Mouse (Mus musculus): ENCODE results near the gene Ank2. TPM values are rescaled to one million over a fixed set of nuclear protein-coding genes. Genes with fewer than 3 reads are reported as not detected.
"Not testable (repeated sequence)": the region's sequence is repeated elsewhere in the genome, so short reads cannot be mapped to it uniquely, and the experiment has no call there.

Ank2 gene
- polyA plus RNA-seq, 1 experiment from 2014 or later, result 47.1 TPM

GRCm38 (mm10) chr3:127515251-127515650 lies 16.1 kb upstream of the Ank2 start:
- ATAC-seq (ENCODE audit: insufficient number of reproducible peaks, insufficient read depth, low FRiP score, low TSS enrichment), result no peak
- no peaks in the 10 kb centered on the region for H3K27me3 ChIP-seq
- H3K27ac ChIP-seq, result no peak overlapping the region
- H3K4me1 ChIP-seq, result no peaks in the 10 kb centered on the region
- no peaks in the 10 kb centered on the region for H3K9me3 ChIP-seq
- WGBS, result 88% methylated on average over 1 of the region's 1 CpGs
- H3K36me3 ChIP-seq, result no peaks in the 10 kb centered on the region
- H3K9ac ChIP-seq, result no peak overlapping the region
- no peak overlapping the region for H3K4me3 ChIP-seq
- no peak overlapping the region for H3K4me2 ChIP-seq (replicated peaks)

GRCm38 (mm10) chr3:127513699-127514098 lies 14.5 kb upstream of the Ank2 start:
- Histone ChIP-seq H3K4me3 (no peak overlapping the region), H3K9me3 (no peaks in the 10 kb centered on the region), H3K4me1 (no peaks in the 10 kb centered on the region), H3K4me2 (replicated peaks) (no peak overlapping the region), H3K36me3 (no peaks in the 10 kb centered on the region), H3K27me3 (no peaks in the 10 kb centered on the region), H3K27ac (no peak overlapping the region), H3K9ac (no peak overlapping the region)
- ATAC-seq (ENCODE audit: insufficient number of reproducible peaks, insufficient read depth, low FRiP score, low TSS enrichment), result no peak
- 74% methylated on average over 2 of the region's 2 CpGs for WGBS

- Histone ChIP-seq H3K4me3 (no peak overlapping the region), H3K4me2 (replicated peaks) (no peak overlapping the region), H3K36me3 (no peaks in the 10 kb centered on the region), H3K27ac (no peak overlapping the region), H3K27me3 (no peaks in the 10 kb centered on the region), H3K4me1 (no peaks in the 10 kb centered on the region), H3K9me3 (no peaks in the 10 kb centered on the region), H3K9ac (no peak overlapping the region)
- no peak for ATAC-seq (ENCODE audit: insufficient number of reproducible peaks, insufficient read depth, low FRiP score, low TSS enrichment)
- WGBS, result 75% methylated on average over 15 of the region's 15 CpGs
Observed at GRCm38 (mm10) chr3:127512794-127513335, 13.7 kb upstream of the Ank2 start.

GRCm38 (mm10) chr3:127511786-127512746 lies 12.9 kb upstream of the Ank2 start:
- WGBS, result 84% methylated on average over 12 of the region's 12 CpGs
- ATAC-seq (ENCODE audit: insufficient number of reproducible peaks, insufficient read depth, low FRiP score, low TSS enrichment), result no peak
- H3K4me1 ChIP-seq, result no peaks in the 10 kb centered on the region
- H3K9me3 ChIP-seq, result no peaks in the 10 kb centered on the region
- no peak overlapping the region for H3K27ac ChIP-seq
- H3K4me3 ChIP-seq, result no peak overlapping the region
- no peak overlapping the region for H3K9ac ChIP-seq
- no peak overlapping the region for H3K4me2 ChIP-seq (replicated peaks)
- no peaks in the 10 kb centered on the region for H3K36me3 ChIP-seq
- H3K27me3 ChIP-seq, result no peaks in the 10 kb centered on the region

GRCm38 (mm10) chr3:127507878-127508783 lies 9.0 kb upstream of the Ank2 start:
- no peak overlapping the region for H3K4me2 ChIP-seq (replicated peaks)
- ATAC-seq (ENCODE audit: insufficient number of reproducible peaks, insufficient read depth, low FRiP score, low TSS enrichment), result no peak
- H3K9me3 ChIP-seq, result no peaks in the 10 kb centered on the region
- no peak overlapping the region for H3K4me3 ChIP-seq
- no peak overlapping the region for H3K9ac ChIP-seq
- no peak overlapping the region for H3K27ac ChIP-seq
- no peaks in the 10 kb centered on the region for H3K4me1 ChIP-seq
- no peaks in the 10 kb centered on the region for H3K36me3 ChIP-seq
- H3K27me3 ChIP-seq, result no peaks in the 10 kb centered on the region
- 75% methylated on average over 15 of the region's 15 CpGs for WGBS

DNA sequence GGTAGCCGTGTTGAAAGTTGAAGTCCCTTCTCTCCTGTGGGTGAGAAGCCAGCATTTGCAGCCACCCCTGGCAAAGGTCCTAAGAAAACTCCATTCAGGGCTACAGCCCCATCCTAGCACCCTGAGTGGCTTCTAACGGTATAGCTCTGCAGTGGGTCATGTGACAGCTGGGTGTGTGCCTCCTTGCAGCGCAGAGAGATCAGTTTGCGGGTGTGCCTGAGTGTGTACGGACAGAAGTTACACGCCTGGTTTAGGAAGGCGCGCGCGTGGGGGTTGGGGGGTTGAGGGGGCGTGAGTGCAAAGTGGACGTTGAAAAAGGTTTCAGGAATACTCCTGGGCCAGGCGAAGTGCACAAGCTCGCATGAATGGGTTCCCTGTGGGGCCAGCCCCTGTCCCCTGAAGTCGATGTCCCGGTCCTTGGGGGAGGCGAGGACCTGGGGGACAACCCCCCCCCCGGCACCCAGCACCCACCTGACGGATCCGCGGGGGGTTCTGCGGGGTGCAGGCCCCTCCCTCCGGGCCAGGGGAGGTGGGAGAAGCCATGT lies 881 bp downstream of the Ank2 start:
- Histone ChIP-seq H3K4me3 (peak overlapping the region; percentile 62), H3K27ac (no peak overlapping the region), H3K27me3 (peaks cover 27% of the 10 kb centered on the region), H3K4me1 (peaks cover 11% of the 10 kb centered on the region; the same call in 1 of the 2 replicates), H3K4me2 (replicated peaks) (peak overlapping the region; percentile 100), H3K36me3 (no peaks in the 10 kb centered on the region), H3K9ac (peak overlapping the region; percentile 64), H3K9me3 (no peaks in the 10 kb centered on the region)
- 2% methylated on average over 23 of the region's 23 CpGs for WGBS
- peak; percentile 83 for ATAC-seq (ENCODE audit: insufficient number of reproducible peaks, insufficient read depth, low FRiP score, low TSS enrichment)

DNA sequence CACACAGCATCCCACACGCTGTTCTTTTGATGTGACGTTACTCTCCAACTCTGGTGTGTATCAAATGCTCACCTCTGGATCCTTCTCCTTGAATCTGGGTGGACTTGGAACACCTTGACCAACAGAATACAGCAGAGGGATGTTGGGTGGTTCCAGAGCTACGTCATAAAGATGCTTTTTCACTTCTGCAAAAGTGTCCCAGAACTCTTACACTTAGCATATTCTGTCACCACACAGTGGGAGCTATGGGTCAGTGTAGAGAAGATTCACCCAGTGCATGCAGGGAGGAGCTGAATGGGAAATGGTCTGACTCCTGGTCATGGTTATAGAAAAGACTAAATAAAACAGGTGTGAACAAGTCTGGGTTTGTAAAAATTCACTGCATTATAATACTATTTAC lies 6.5 kb downstream of the Ank2 start:
- H3K27me3 ChIP-seq, result peaks cover 3% of the 10 kb centered on the region
- no peaks in the 10 kb centered on the region for H3K36me3 ChIP-seq
- H3K4me1 ChIP-seq, result no peaks in the 10 kb centered on the region
- H3K9me3 ChIP-seq, result no peaks in the 10 kb centered on the region
- 83% methylated on average over 3 of the region's 3 CpGs for WGBS
- H3K9ac ChIP-seq, result no peak overlapping the region
- no peak for ATAC-seq (ENCODE audit: insufficient number of reproducible peaks, insufficient read depth, low FRiP score, low TSS enrichment)
- no peak overlapping the region for H3K4me2 ChIP-seq (replicated peaks)
- H3K4me3 ChIP-seq, result no peak overlapping the region
- H3K27ac ChIP-seq, result no peak overlapping the region

DNA sequence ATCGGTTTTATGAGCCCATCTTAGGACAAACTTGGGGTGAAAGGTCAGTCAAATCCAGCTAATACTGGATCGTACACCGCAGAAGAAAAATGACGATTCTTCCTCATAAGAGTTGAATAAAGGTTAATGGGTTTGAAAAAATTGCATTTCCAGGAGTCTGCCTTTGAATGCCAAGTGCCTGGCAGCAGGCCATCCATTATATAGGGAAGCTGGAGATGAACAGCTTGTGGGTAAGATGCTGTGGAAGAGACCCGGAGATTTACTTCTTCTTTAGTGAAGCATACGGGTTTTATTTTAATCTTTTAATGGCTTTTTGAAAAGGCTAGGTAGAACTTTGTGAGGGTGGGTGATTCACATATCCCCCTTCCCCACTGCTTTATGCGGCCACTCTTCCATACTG lies 11.8 kb downstream of the Ank2 start:
- ATAC-seq (ENCODE audit: insufficient number of reproducible peaks, insufficient read depth, low FRiP score, low TSS enrichment), result no peak
- WGBS, result 87% methylated on average over 7 of the region's 7 CpGs
- H3K36me3 ChIP-seq, result no peaks in the 10 kb centered on the region
- H3K4me1 ChIP-seq, result no peaks in the 10 kb centered on the region
- no peaks in the 10 kb centered on the region for H3K9me3 ChIP-seq
- no peak overlapping the region for H3K4me2 ChIP-seq (replicated peaks)
- no peaks in the 10 kb centered on the region for H3K27me3 ChIP-seq
- H3K9ac ChIP-seq, result no peak overlapping the region
- H3K27ac ChIP-seq, result no peak overlapping the region
- H3K4me3 ChIP-seq, result no peak overlapping the region

GRCm38 (mm10) chr3:127485174-127485573 lies 14.0 kb downstream of the Ank2 start:
- H3K4me1 ChIP-seq, result no peaks in the 10 kb centered on the region
- H3K27me3 ChIP-seq, result no peaks in the 10 kb centered on the region
- no peak overlapping the region for H3K27ac ChIP-seq
- WGBS, result 76% methylated on average over 10 of the region's 10 CpGs
- H3K9me3 ChIP-seq, result no peaks in the 10 kb centered on the region
- ATAC-seq (ENCODE audit: insufficient number of reproducible peaks, insufficient read depth, low FRiP score, low TSS enrichment), result no peak
- no peak overlapping the region for H3K4me3 ChIP-seq
- H3K9ac ChIP-seq, result no peak overlapping the region
- H3K36me3 ChIP-seq, result no peaks in the 10 kb centered on the region
- no peak overlapping the region for H3K4me2 ChIP-seq (replicated peaks)

GRCm38 (mm10) chr3:127481658-127482057 lies 17.5 kb downstream of the Ank2 start:
- no peak for ATAC-seq (ENCODE audit: insufficient number of reproducible peaks, insufficient read depth, low FRiP score, low TSS enrichment)
- H3K9ac ChIP-seq, result no peak overlapping the region
- 72% methylated on average over 6 of the region's 6 CpGs for WGBS

DNA sequence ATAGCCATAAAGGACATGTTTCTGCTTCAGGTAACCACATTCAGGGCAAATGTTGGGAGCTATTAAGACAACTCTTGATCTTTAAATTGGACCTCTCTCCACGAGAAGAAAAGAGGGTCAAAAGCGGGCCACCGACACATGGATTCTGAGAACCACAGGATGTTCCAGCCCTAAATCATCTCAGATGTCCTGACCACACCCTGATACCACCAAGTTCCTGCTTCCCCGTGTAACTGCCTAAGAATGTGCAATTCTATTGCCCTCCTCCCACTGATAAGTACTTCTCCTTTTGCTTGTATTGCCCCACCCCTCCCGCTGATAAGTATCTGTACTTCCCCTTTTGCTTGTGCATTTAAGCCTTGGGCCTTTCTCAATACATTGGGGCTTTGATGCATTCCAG lies 18.8 kb downstream of the Ank2 start:
- not testable (repeated sequence) for ATAC-seq (ENCODE audit: insufficient number of reproducible peaks, insufficient read depth, low FRiP score, low TSS enrichment); H3K4me3 ChIP-seq; H3K4me1 ChIP-seq; H3K27ac ChIP-seq; H3K27me3 ChIP-seq; H3K4me2 ChIP-seq (replicated peaks); H3K9ac ChIP-seq; H3K9me3 ChIP-seq; H3K36me3 ChIP-seq
- 74% methylated on average over 5 of the region's 5 CpGs for WGBS

More at GRCm38 (mm10) chr3:127481658-127482057, 17.5 kb downstream of the Ank2 start:
- Histone ChIP-seq H3K27me3 (no peaks in the 10 kb centered on the region), H3K36me3 (no peaks in the 10 kb centered on the region), H3K4me1 (no peaks in the 10 kb centered on the region), H3K9me3 (no peaks in the 10 kb centered on the region), H3K4me3 (no peak overlapping the region), H3K4me2 (replicated peaks) (no peak overlapping the region), H3K27ac (no peak overlapping the region)
